Mouse (Mus musculus) kidney, embryonic 15.5 days (tissue): Measurements from ENCODE around the gene Bend4. TPM values are rescaled to one million over a fixed set of nuclear protein-coding genes. Genes with fewer than 3 reads are reported as not detected.

Experiments used
- ATAC-seq: fragments of 200-750 bp; cut with Nextera tagmentation; replicated peaks from 2 replicates; pipeline ENCODE4 v1.8.0; 2017; ENCODE audit warnings: moderate TSS enrichment; ENCODE audit not compliant: low FRiP score
- H3K27ac ChIP-seq: fragments of 300-500 bp; sonication (generic); 2 replicates; pipeline ENCODE4 v1.5.1; 2015; ENCODE audit warnings: mild to moderate bottlenecking, inconsistent platforms
- H3K27me3 ChIP-seq: fragments of 300-500 bp; sonication (generic); 2 replicates; pipeline ENCODE4 v1.6.1; 2015; ENCODE audit warnings: inconsistent platforms
- H3K36me3 ChIP-seq: fragments of 300-500 bp; sonication (generic); 2 replicates; pipeline ENCODE4 v1.6.1; 2015; ENCODE audit warnings: inconsistent platforms
- H3K4me1 ChIP-seq: fragments of 300-500 bp; sonication (generic); 2 replicates; pipeline ENCODE4 v1.6.1; 2015; ENCODE audit warnings: inconsistent platforms
- H3K4me2 ChIP-seq: fragments of 300-500 bp; sonication (generic); 2 replicates; pipeline ENCODE4 v1.6.1; 2015; ENCODE audit warnings: moderate library complexity, mild to moderate bottlenecking, inconsistent platforms
- H3K4me3 ChIP-seq: fragments of 300-500 bp; sonication (generic); replicated peaks from 2 replicates; pipeline ENCODE4 v1.5.1; 2015; ENCODE audit warnings: mild to moderate bottlenecking, inconsistent platforms
- H3K9ac ChIP-seq: fragments of 300-500 bp; sonication (generic); 2 replicates; pipeline ENCODE4 v1.6.1; 2015; ENCODE audit warnings: mild to moderate bottlenecking, inconsistent platforms
- H3K9me3 ChIP-seq: fragments of 300-500 bp; sonication (generic); replicated peaks from 2 replicates; pipeline ENCODE4 v1.6.1; 2016; ENCODE audit warnings: inconsistent platforms
- WGBS: fragments of 180-500 bp; shearing (Covaris S2); methylation state at CpG from one replicate; pipeline ENCODE4 v1.1.7; 2015; ENCODE audit warnings: mixed read lengths; 5-methylcytosine and 5-hydroxymethylcytosine counted together
- polyA plus RNA-seq: library from polyadenylated mRNA; unstranded; fragments of >200 nt; fragmentation: Nextera tagmentation; extraction: Ambion mirVana; gene quantifications from 2 replicates; pipeline ENCODE4 v1.2.1, GENCODE M21; 2015

The Bend4 gene
- polyA plus RNA-seq, 1 experiment from 2014 or later = 6.6 TPM

DNA sequence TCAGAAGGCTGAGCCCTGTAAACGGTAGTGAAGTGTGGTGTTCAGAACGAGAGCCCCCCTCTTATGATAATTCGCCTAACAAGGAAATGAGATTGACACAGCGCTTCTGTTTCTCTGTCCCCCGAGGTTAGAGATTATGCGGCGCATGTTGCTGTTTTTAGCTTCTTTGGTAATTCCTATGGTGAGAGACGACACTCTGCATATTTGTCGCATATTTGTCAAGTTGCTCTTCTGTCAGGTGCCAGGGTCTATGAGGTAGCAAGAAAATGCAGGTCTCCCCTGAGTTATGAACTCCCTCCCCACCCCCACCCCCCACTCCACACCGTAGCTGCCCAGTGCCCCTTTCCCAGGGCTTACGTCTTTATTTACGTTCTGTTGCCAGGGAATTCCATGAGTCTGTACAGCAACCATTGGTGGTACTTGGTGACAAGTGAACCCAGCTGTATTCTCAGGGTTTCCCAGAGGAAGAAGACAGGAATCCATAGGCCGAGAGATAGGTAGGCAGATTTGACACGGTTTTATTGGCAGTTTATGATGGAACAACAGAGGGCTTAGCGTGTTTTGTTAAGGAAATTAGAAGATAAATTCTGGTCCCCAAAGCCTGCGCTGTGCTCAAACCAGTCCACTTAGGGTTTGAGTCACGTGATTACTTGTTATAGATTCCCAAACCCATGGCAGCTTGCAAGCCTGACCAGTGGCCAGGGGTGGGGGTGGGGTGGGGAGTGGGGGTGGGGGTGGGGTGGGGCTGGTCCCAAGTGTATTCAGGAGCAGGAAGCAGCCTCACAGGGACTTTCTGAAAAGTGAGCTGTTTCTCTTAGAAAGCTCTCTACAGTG is 16.3 kb upstream of the Bend4 start:
- Histone ChIP-seq H3K4me1 (peaks cover 13% of the 10 kb centered on the region), H3K9ac (no peak overlapping the region), H3K36me3 (no peaks in the 10 kb centered on the region), H3K9me3 (no peaks in the 10 kb centered on the region), H3K4me2 (no peak overlapping the region), H3K27ac (no peak overlapping the region), H3K4me3 (no peak overlapping the region), H3K27me3 (no peaks in the 10 kb centered on the region)
- WGBS = 39% methylated on average over 17 of the region's 17 CpGs
- ATAC-seq = no peak; the same call in 1 of the 2 replicates

DNA sequence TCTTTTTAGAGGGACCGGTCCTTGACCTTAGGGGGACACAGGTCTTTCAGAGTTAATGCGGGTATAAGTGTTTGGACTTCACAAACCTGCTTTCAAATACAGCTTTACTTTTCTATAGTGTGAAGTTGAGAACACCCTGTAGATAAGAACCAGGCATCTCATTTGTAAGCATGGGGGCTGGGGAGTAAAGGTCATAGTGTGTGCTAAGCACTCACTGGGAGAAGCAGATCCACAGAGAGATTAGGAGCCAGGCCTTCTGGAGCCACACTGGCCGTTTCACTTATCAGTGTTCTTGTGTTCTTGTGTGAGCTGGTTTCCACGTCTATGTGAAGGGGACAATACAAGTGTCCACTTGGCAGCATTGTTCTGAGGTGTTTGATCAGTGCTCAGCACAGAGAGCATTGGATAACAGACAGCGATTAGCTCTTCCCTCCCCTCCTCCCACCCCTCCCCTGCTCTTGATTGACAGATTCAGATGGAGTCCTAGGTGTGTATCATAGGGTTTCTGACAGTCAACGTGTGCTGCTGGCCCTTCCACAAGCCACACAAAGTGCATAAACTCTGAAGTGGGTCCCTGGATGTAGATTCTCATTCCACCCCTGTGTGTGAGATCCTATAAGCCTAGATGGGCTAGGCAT is 14.8 kb upstream of the Bend4 start:
- H3K4me3 ChIP-seq = no peak overlapping the region
- WGBS = 64% methylated on average over 6 of the region's 6 CpGs
- no peak overlapping the region for H3K9ac ChIP-seq

DNA sequence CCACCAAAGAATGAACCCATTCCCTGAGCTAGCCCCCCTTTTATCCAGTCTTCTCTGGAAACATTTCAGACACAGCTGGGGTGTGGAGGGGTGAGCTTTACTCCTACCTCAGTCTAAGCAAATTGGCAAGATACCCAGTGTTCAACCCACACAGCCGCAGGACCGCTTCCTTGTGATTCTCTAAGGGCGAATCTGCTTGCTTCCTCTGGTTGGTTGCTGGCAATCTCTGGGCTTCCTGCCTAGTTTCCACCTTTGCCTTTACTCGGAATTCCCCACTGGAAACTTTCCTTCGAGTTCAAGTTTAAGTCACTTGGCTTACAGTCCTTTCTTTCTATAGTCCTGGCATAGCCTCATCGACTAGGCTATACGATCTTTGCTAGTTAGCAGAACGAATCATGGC is 12.5 kb upstream of the Bend4 start:
- peaks cover 7% of the 10 kb centered on the region for H3K4me1 ChIP-seq
- H3K4me3 ChIP-seq = no peak overlapping the region
- no peak for ATAC-seq
- no peaks in the 10 kb centered on the region for H3K9me3 ChIP-seq
- H3K9ac ChIP-seq = no peak overlapping the region
- H3K36me3 ChIP-seq = no peaks in the 10 kb centered on the region
- H3K27ac ChIP-seq = no peak overlapping the region
- H3K4me2 ChIP-seq = no peak overlapping the region
- WGBS = 87% methylated on average over 8 of the region's 8 CpGs
- H3K27me3 ChIP-seq = no peaks in the 10 kb centered on the region

More for the DNA sequence above, 14.8 kb upstream of the Bend4 start:
- no peak for ATAC-seq
- Histone ChIP-seq H3K9me3 (no peaks in the 10 kb centered on the region), H3K27ac (no peak overlapping the region), H3K4me1 (peaks cover 13% of the 10 kb centered on the region), H3K27me3 (no peaks in the 10 kb centered on the region), H3K4me2 (no peak overlapping the region), H3K36me3 (no peaks in the 10 kb centered on the region)

DNA sequence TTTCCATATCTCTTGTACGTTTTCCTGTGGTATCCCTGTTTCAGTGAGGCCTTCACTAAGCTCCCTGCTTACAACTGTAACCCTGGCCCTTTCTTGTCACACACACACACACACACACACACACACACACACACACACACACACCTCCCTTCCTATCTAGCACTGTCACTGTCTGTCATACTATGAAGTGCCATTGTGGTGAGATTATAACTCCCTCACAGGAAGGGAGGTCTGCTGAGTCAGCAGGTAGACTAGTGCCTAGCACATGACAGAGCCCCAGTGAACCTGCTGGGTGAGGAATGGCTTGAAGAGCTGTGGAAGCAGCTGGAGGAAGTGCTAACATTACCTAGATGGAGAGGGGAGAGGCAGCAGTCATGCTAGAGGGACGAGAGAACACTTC is 9.3 kb upstream of the Bend4 start:
- WGBS = 50% methylated on average over 2 of the region's 2 CpGs
- H3K4me2 ChIP-seq = no peak overlapping the region
- H3K27ac ChIP-seq = no peak overlapping the region
- no peaks in the 10 kb centered on the region for H3K4me1 ChIP-seq
- no peaks in the 10 kb centered on the region for H3K36me3 ChIP-seq
- no peaks in the 10 kb centered on the region for H3K27me3 ChIP-seq
- H3K4me3 ChIP-seq = no peak overlapping the region
- H3K9ac ChIP-seq = no peak overlapping the region
- H3K9me3 ChIP-seq = no peaks in the 10 kb centered on the region
- peak; percentile 62 for ATAC-seq

- peak overlapping the region; percentile 78 for H3K9ac ChIP-seq
- H3K27me3 ChIP-seq = peaks cover 19% of the 10 kb centered on the region
- H3K27ac ChIP-seq = peak overlapping the region; percentile 58; the same call in 1 of the 2 replicates
- peak; percentile 59 for ATAC-seq
- no peaks in the 10 kb centered on the region for H3K36me3 ChIP-seq
- peak overlapping the region; percentile 92 for H3K4me2 ChIP-seq
- H3K9me3 ChIP-seq = no peaks in the 10 kb centered on the region
- WGBS = under 1% methylated on average over 92 of the region's 121 CpGs
- peak overlapping the region; percentile 76 for H3K4me3 ChIP-seq
- H3K4me1 ChIP-seq = peaks cover 35% of the 10 kb centered on the region
These were observed 1.4 kb downstream of the Bend4 start for GRCm38 (mm10) chr5:67426478-67427442.

DNA sequence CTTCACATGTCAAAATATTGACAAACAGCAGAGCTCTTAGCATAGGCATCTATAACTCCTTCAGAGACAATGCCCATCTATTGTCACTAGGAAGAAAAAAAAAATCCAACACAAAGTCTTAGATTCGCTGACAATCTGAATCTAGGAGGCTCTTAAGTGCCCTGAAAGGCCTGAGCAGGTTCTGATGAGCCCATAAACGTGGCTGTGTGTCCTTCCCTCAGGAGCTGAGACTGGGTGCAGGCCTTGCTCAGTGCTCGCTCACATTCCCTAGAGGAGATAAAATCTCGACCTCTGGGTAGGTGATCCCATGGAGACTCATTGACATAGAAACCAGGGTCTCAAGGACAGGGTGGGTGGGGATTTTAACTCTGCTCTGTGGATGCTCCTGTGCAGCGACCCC is 2.1 kb downstream of the Bend4 start:
- peak overlapping the region; percentile 78; the same call in 1 of the 2 replicates for H3K9ac ChIP-seq
- peak overlapping the region; percentile 92 for H3K4me2 ChIP-seq
- WGBS = 17% methylated on average over 5 of the region's 5 CpGs

GRCm38 (mm10) chr5:67424636-67425035 is 3.5 kb downstream of the Bend4 start:
- Histone ChIP-seq H3K4me2 (no peak overlapping the region), H3K4me3 (no peak overlapping the region), H3K4me1 (peaks cover 35% of the 10 kb centered on the region), H3K27me3 (peaks cover 19% of the 10 kb centered on the region), H3K27ac (no peak overlapping the region), H3K9me3 (no peaks in the 10 kb centered on the region), H3K36me3 (no peaks in the 10 kb centered on the region), H3K9ac (no peak overlapping the region)
- ATAC-seq = no peak
- 50% methylated on average over 3 of the region's 3 CpGs for WGBS

More for the DNA sequence above, 2.1 kb downstream of the Bend4 start:
- Histone ChIP-seq H3K27me3 (peaks cover 19% of the 10 kb centered on the region), H3K4me3 (peak overlapping the region; percentile 76), H3K9me3 (no peaks in the 10 kb centered on the region), H3K36me3 (no peaks in the 10 kb centered on the region), H3K27ac (no peak overlapping the region), H3K4me1 (peaks cover 35% of the 10 kb centered on the region)
- ATAC-seq = no peak

DNA sequence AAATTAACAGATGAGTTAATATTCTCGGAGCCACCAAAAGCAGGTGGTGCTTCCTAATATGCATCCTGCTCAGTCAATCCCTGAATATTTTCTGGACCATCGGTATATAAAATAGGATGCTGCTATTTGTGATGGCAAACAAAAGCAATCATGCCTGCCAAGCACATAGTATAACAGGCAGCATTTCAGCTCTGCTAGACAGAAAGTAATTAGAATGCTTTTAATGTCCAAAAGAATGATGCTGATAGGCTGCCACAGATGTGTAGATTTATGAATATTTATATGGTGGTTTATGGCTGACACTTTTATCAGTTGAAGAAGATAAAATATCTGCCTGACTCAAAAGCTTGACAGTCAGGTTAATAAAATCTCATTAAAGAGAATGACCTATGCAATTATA is 4.1 kb downstream of the Bend4 start:
- Histone ChIP-seq H3K4me1 (peaks cover 30% of the 10 kb centered on the region), H3K4me3 (no peak overlapping the region), H3K27ac (no peak overlapping the region), H3K9ac (no peak overlapping the region), H3K36me3 (no peaks in the 10 kb centered on the region), H3K9me3 (no peaks in the 10 kb centered on the region), H3K4me2 (no peak overlapping the region), H3K27me3 (peaks cover 19% of the 10 kb centered on the region)
- 83% methylated on average over 2 of the region's 2 CpGs for WGBS
- no peak for ATAC-seq

GRCm38 (mm10) chr5:67423326-67423725 is 4.8 kb downstream of the Bend4 start:
- H3K27ac ChIP-seq = no peak overlapping the region
- H3K9ac ChIP-seq = no peak overlapping the region
- H3K4me1 ChIP-seq = peaks cover 27% of the 10 kb centered on the region
- H3K36me3 ChIP-seq = no peaks in the 10 kb centered on the region
- H3K4me2 ChIP-seq = no peak overlapping the region
- no peak for ATAC-seq
- 68% methylated on average over 9 of the region's 9 CpGs for WGBS
- no peak overlapping the region for H3K4me3 ChIP-seq
- peaks cover 12% of the 10 kb centered on the region for H3K27me3 ChIP-seq
- H3K9me3 ChIP-seq = no peaks in the 10 kb centered on the region

GRCm38 (mm10) chr5:67419407-67419806 is 8.7 kb downstream of the Bend4 start:
- Histone ChIP-seq H3K27ac (no peak overlapping the region), H3K4me3 (no peak overlapping the region), H3K27me3 (no peaks in the 10 kb centered on the region), H3K4me2 (no peak overlapping the region), H3K36me3 (peaks cover 16% of the 10 kb centered on the region), H3K9ac (no peak overlapping the region), H3K4me1 (0 out of 2 replicates have a peak, but pooled peaks cover 3% of the 10 kb centered on the region), H3K9me3 (no peaks in the 10 kb centered on the region)
- no peak for ATAC-seq
- WGBS = 68% methylated on average over 4 of the region's 4 CpGs

DNA sequence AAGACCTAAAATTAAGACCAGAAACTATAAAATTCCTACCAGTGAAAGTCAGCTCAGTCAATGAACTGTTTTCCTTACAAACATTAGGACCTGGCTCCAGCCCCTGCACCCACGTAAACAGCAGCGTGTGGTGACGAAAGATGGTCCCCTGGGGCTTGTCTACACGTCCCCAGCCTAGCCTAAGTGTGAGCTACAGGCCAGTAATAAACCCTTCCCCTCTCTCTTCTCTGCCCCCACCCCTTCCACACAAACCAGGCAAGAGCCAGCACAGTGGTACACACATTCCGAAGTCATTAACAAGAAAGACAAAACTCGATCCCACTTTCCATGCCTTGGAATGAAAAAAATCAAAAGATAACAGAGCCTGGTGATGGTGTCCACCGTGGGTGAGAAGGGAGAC is 16.6 kb downstream of the Bend4 start:
- ATAC-seq = no peak
- H3K9me3 ChIP-seq = no peaks in the 10 kb centered on the region
- no peaks in the 10 kb centered on the region for H3K4me1 ChIP-seq
- no peak overlapping the region for H3K4me2 ChIP-seq
- 63% methylated on average over 7 of the region's 7 CpGs for WGBS
- H3K27ac ChIP-seq = no peak overlapping the region
- peaks cover 17% of the 10 kb centered on the region; the same call in 1 of the 2 replicates for H3K36me3 ChIP-seq
- no peak overlapping the region for H3K9ac ChIP-seq
- no peak overlapping the region for H3K4me3 ChIP-seq
- no peaks in the 10 kb centered on the region for H3K27me3 ChIP-seq
